Mouse (Mus musculus): ENCODE results near the gene Myg1. TPM values are rescaled to one million over a fixed set of nuclear protein-coding genes. Genes with fewer than 3 reads are reported as not detected.
"Not testable (repeated sequence)": the region's sequence is repeated elsewhere in the genome, so short reads cannot be mapped to it uniquely, and the experiment has no call there.

Gene Myg1
- 10 to 100 TPM; 61.8 to 62.8 TPM for total RNA-seq (2021)
- long read RNA-seq, transcript Myg1-202 (7 exons, 1,480 nt) = major isoform, 27 of 38 reads
- long read RNA-seq, partial matches to known transcripts = 7 of 38 reads
- long read RNA-seq, other reads (novel, unspliced or antisense) = 2 of 38 reads

DNA sequence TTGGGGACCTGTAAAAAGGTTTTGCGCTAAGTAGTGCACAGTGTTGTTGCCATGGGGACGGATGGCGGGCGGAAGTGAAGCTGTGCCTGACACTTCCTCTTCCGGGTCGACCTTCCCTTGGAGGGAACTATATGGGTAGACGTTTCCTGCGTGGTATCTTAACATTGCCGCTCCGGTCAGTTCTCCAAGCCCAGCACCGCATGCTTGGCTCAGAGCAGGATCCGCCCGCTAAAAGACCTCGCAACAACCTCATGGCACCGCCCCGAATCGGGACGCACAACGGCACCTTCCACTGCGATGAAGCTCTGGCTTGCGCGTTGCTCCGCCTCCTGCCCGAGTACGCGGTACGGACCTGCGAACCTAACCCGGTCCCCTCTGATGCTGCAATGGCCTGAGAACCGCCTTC, at the start of gene Myg1:
Gene Myg1, plus strand, starts transcription at position 100 of the 406 bp plus-strand sequence.
- peak; percentile 78 to 80 for DNase-seq (ENCODE audit: low spot score in 2 of 2)

DNA sequence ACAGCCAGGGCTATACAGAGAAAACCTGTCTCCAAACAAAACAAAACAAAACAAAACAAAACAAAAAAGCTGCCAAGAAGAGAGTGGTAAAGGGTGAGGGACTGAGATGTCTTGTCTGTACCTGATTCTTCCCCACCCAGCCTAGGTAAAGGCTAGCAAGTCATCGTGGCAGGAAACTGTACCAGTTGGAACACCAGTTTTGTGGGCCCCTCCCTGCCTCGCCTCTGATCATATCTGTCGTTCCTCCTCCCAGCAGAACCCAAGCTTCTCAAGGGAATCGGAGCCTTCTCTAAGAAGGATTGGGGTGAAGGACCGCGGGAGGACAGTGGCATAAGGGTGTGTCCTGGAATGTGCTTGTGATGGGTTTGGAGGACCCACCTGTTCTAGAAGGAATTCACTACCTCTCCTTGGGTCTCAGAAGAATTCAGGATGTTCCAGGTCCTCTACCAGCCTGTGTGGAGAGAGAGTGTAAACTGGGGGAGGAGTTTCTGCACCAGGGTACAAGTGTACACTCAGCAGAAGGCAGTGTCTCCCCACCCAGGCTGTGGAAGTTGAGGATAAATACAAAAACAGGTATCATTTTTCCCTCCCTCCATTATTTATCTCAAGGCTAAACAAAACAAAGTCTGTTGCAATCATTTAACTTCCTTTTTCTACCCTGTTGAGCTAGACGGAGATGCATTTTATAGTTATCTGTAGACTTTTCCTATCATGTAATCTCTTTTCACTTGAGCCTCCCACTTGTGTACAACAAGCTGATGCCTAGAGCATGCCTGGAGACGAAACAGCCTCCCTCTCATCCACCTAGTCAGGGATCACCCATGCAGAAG, 48.8 kb upstream of the Myg1 start:
- no peak for DNase-seq (ENCODE audit: low spot score in 2 of 2)

DNA sequence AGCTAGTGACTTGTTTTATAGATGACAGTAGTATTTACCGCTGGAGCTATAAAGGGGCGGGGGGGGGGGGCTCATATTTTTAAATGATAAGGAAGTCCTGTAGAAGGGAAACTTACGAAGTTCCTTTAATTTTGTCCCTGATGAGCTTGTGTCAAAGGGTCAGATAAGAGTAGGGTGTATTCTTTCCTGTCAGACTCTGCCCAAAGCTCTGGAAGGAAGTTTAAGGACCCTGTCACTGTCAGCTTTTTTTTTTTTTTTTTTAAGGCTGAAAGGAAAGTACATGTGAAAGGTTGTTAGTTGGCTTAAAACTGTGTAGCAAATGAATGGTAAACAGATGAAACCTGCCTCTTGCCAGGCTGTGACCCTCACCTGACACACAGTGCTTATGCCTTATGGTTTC, 47.9 kb upstream of the Myg1 start:
- no peak for DNase-seq (ENCODE audit: low spot score in 2 of 2)

DNA sequence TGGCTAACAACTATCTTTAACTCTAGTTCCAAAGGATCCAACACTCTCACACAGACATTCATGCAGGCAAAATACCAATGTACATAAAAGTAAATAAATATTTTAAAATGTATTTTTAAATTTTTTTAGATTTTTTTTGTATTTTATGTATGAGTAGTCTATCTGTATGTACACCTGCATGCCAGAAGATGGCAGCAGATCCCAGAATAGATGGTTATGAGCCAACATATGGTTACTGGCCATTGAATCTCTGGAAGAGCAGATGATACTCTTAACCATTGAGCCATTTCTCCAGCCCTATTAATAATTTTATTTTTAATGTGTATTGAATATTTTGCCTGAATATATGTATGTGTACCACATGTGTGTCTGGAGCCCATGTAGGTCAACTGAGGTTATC, 44.1 kb upstream of the Myg1 start:
- DNase-seq (ENCODE audit: low spot score in 2 of 2) = no peak

DNA sequence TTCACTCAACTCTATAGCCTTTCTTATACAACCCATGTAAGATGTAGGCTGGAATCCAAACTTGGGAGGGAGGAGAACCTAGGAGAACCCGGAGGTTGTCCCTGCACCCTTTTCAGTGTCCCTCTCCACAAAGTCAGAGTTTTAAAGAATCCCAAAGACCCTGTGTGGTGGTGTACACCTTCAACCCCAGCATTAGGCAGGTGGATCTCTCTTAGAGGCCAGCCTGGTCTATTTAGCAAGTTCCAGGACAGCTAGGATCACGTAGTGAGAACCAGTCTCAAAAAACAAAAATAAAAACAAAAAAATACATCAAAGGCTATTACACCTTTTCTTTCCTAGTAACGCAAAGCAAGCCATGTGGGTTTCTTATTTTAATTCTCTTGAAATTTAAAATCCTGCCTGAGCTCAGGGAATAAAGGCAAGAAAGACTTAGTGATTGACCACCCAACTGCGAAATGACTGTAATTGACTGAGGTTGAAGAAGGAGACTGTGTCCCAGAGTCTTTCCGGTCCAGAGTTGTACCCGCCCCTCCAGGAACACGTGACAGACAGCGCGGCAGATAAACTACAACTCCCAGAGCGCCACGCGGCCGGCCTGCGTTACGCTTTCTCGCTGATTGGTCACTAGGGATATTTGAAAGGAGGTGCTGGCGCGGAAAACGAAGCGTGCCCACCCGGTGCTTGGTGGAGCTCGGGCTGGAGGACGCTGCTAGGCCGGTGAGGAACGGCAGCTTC, 35.7 kb upstream of the Myg1 start, which contains the start of gene Espl1:
Gene Espl1, plus strand, starts transcription at position 634 of the 735 bp plus-strand sequence.
- peak; percentile 95 for DNase-seq (ENCODE audit: low spot score in 2 of 2)

DNA sequence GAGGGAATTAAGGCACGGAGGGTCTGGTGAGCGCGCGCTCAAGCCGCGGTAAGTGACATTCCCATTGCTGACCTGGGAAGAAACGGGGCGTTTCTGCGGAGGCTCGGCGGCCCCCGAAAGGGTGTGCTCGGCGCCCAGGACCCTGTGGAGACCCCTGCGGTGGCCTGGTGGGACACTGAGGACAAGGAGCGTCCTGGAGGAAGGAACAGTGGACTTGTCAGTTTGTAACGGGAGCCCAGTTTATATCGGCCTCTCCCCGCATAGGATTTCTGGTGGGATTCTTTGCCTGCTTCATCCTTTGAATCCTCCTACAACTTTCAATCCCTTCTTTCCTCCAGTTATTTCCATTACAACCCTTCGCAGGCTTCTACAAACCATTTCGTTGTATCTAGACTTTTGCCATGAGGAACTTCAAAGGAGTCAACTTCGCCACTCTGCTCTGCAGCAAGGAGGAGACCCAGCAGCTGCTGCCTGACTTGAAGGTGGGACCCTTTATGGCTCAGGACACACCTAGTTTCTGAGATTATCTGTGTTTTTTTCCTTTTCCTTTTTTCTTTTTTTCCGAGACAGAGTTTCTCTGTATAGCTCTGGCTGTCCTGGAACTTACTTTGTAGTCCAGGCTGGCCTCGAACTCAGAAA, 35.0 kb upstream of the Myg1 start:
- DNase-seq (ENCODE audit: low spot score in 2 of 2) = no peak

DNA sequence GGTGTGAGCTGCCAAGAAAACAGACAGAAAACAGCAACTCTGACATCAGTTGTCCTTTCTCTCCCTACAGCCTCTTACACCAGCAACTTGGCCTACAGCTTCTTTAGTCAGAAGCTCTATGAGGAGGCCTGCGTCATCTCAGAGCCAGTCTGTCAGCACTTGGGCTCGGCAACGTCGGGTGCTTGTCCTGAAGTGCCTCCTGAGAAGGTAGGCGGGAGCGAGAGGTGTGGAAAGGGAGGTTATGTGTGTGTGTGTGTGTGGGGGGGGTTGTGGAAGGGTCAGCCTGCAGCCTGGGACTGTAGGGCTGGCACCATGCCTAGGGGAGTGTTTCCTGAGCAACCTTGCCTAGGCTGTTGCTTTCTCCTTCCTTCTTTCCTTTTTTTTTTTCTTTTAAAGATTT, 29.0 kb upstream of the Myg1 start:
- DNase-seq (ENCODE audit: low spot score in 2 of 2) = no peak

DNA sequence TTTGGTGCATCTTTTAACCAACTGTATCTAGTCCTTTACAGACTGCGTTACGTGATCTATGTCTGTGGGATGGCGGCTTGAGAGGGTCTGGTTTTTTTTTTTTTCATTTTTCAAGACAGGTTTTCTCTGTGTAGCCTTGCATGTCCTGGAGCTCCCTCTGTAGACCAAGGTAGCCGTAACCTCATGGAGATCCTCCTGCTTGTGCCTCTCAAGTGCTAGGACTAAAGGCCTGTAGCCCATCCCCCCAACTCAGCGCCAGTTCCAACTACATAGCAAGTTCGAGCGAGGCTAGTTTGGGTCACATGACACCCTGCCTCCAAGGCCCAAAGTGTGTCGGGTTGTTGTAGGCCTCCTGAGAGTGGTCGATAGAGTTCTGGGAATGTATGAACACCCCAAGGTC, 22.8 kb upstream of the Myg1 start:
- no peak for DNase-seq (ENCODE audit: low spot score in 2 of 2)

DNA sequence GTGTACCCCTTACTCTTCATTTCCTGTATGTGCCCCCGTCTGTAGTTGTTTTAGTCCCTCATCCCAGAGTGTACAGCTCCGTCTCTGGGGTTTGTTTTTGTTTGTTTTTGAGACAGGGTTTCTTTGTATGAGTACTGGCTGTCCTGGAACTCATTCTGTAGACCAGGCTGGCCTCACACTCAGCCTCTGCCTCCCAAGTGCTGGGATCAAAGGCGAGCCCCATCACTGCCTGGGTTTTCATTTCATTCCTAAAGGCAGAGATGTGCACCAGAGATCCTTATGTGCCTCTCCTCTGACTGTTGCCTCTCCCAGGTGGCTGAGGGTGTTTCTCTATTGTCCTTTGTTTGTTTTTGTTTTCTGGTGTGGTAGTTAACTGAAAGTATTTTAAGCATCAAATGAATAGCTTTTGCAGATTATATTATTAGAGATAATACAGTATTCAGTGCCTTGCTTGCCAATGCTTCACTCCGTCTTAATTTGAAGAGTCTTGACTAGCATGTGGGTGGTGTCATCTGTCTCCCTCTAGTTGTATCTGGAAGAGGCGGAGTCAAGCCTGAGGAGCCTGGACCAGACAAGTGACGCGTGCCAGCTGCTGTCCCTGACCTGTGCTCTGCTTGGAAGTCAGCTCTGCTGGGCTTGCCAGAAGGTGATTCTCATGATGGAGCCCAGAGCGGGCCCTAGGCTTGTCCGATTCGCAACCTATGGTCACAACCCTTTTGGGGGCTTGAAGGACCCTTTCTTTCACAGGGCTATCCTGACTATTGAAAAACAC, 21.2 kb upstream of the Myg1 start:
- no peak for DNase-seq (ENCODE audit: low spot score in 2 of 2)

DNA sequence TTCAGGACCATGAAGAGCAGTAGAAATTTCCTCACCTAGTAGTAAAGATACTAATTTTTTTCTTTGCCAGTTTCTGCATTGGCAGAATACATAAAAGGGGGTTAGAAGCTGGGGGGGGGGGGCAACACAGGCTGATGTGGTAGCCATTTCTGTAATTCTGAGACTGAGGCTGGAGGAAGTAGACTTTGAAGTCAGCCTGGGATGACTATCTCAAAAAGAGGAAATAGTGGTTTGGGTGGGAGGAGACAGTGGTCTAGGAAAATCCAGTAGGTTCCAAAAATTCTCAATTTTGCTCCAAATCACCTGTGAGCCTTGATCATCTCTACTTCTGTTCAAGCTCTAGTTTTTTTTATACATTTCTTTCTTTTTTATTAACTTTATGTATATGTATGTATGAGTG, 20.0 kb upstream of the Myg1 start:
- DNase-seq (ENCODE audit: low spot score in 2 of 2) = no peak

DNA sequence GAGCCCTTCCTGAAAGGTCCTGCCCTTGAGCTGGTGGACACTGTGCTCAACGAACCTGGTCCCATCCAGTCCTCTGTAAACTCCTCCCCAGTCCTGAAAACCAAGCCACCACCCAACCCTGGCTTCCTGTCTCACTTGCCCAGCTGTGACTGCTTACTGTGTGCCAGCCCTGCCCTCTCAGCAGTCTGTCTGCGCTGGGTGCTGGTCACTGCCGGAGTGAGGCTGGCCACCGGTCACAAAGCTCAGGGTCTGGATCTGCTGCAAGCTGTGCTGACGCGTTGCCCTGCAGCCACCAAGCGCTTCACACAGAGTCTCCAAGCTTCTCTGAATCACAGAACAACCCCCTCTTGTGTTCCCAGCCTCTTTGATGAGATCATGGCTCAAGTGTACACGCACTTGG, 16.2 kb upstream of the Myg1 start:
- peak in 1 of 2 experiments; percentile 34 for DNase-seq (ENCODE audit: low spot score in 2 of 2)

DNA sequence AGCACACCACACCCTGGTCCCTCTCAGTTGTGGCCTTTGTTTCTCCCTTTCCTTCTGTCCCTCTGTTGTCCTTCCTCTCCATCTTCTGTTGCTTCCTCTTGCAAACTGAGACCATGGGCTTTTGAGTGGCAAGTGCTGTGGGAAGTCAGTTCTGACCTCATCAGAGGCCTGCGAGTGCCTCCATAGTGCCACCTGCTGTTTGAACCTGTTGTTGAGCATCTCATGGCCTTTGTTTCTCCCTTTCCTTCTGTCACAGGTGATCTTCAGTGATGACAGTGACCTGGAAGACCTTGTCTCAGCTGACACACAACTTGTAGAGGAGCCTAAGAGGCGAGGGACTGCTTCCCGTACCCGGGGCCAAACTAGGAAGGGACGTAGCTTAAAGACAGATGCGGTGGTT, 15.2 kb upstream of the Myg1 start:
- DNase-seq (ENCODE audit: low spot score in 2 of 2) = peak; percentile 66 to 72

DNA sequence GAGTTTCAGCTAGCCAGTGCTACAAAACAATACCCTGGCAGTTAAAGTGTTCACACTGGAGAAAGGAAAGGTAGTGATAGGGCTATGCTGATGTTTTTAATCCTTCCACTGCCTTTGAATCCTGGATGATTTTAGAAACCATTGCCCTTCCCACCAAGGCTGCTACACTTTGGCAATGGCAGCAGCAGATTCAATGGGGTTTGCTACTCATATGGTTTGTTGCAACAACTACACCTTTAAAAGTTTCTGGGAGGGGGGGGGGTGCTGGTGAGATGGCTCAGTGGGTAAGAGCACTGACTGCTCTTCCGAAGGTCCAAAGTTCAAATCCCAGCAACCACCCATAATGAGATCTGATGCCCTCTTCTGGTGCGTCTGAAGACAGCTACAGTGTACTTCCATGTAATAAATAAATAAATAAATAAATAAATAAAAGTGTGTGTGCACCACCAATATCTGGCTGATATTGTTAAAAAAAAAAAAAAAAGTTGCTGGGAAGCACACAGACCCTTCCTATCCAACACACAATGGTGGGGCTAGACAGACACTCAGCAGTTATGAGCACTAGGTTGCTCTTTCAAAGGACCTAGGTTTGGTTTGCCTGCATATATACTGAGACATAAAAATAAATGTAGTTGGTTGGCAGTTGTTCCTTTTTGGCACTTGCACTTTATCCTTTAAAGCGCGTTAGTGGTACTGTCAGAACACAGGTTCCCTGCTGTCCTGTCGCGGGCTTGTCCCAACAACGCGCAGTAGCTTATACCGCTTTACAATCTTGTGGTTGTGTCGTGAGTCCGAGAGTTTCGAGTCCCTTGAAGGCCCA, 6.6 kb upstream of the Myg1 start:
- DNase-seq (ENCODE audit: low spot score in 2 of 2) = no peak

DNA sequence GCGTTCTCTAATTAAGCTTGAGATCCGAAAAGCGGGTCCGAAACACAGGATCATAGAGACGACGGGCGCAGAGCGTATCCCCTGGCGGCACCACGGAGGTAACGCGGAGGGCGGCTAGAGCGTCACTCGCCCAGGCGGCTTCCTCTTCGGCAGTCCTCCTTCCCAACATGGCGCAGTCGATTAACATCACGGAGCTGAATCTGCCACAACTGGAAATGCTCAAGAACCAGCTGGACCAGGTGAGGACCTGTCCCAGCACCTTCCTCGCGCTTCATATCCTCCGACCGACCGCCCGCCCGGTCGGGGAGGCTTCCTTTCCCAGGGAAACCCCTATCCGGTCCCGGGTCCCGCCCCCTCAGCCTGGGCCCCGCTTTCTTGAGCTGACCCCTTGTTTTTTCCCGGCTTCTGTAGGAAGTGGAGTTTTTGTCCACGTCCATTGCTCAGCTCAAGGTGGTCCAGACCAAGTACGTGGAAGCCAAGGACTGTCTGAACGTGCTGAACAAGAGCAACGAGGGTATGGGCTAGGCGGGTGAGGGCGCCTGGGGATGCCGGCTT, 5.4 kb upstream of the Myg1 start, which contains the start of gene Pfdn5:
Gene Pfdn5, plus strand, starts transcription at position 95 of the 555 bp plus-strand sequence.
- DNase-seq (ENCODE audit: low spot score in 2 of 2) = peak; percentile 84 to 90

DNA sequence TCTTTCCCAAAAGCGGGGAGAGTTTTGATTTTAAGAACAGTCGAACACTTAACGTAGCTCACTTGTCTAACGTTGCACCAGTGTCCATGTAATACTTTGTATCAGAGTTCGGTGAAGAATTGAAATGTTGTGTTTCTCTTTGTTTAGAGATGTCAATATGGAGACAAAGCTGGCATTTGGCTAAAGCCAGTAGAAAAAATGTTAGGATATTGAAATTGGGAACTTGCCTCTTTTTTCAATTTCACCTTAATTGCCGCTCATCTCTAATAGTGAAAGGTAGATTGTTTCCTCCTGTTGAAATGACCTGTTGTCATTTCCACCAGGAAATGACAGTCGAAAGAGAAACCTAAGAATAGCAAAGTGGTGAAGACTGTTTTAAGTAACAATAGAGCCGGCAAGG, 4.6 kb upstream of the Myg1 start:
- DNase-seq (ENCODE audit: low spot score in 2 of 2) = no peak

DNA sequence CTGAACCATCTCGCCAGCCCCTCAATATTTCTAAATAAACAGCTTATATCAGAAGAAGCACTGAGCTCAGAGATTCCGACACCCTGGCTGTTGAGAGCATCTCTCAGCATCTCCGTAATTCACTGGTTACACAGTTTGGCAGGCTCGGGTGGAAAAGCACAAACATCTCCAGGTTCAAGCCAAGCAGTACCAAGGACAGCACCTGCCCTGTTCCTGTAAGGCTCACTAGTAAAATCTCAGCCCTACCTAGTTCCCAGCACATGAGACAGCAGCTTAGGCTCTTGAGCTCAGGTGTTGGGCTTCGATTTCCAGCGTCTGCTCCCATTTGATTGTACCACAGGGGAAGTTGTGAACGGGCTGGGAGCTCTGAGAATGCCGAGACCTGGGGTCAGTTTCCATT, 3.7 kb downstream of the Myg1 start:
- no peak for DNase-seq (ENCODE audit: low spot score in 2 of 2)

DNA sequence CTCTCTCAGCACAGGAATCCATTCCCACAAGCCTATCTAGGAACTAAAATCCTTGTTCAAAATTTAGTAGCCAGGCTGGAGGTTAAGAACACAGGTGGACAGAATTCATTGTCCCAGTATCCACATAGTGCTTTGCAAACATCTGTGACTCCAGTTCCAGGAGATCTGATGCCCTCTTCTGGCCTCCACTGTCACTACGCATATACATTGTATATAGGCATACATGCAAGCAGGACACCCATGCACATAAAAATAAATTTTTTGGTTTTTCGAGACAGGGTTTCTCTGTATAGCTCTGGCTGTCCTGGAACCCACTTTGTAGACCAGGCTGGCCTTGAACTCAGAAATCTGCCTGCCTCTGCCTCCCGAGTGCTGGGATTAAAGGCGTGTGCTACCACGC, 4.4 kb downstream of the Myg1 start:
- DNase-seq (ENCODE audit: low spot score in 2 of 2) = not testable (repeated sequence)

DNA sequence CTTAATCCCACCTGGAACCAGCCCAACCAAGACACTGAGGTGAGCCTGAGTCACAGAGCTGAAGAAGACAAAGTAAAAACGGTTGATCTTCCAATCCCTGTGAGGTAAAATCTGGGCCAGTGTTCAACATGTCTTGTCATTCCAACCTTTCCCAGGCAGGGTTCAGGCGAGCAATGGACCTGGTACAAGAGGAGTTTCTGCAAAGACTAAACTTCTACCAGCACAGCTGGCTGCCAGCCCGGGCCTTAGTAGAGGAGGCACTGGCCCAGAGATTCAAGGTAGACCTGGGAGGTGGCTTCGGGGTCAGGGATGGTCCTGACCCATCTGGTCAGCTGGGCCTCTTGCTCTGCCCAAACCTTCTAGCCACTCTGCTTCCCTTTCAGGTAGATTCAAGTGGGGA, 5.4 kb downstream of the Myg1 start:
- DNase-seq (ENCODE audit: low spot score in 2 of 2) = no peak

DNA sequence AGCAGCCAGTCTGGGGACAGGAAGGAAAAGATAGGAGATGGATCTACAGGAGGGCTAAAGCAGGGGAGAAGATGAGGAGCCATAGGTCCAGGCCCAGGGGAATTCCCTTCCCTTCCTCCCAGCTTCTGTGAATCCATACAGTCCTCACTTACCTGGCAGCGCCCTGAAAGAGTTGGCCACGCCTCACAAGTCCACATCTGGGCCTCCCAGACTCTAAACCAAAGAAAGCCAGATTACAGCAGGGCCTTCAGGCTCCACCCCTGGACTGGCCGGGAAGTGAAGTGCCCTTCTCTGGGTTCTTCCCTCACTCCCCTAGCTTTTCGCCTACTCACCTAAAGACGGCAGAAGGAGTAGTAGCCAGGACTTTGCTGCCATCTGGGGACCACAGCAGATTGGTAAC, 8.1 kb downstream of the Myg1 start:
- DNase-seq (ENCODE audit: low spot score in 2 of 2) = no peak

DNA sequence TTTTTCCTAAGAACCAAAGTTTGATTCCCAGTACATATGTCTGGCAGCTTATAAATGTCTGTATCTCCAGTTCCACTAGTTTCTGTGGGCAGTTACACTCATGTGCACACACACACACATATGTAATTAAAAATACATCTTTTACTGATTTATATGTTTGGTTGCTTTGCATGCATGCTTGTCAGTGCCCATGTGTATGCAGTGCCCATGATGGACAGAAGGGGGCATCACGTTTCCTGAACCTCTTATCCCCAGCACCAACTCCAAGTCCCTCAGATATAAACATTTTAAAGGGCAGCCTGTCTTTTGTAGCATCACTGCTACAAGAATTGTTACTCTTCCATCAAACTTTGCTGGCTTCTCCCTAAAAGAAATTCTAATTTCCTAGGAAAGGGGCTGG, 10.1 kb downstream of the Myg1 start:
- peak; percentile 46 to 58 for DNase-seq (ENCODE audit: low spot score in 2 of 2)
